Mouse (Mus musculus): ENCODE measurements around the gene Tmem8b.

Tmem8b gene

DNA sequence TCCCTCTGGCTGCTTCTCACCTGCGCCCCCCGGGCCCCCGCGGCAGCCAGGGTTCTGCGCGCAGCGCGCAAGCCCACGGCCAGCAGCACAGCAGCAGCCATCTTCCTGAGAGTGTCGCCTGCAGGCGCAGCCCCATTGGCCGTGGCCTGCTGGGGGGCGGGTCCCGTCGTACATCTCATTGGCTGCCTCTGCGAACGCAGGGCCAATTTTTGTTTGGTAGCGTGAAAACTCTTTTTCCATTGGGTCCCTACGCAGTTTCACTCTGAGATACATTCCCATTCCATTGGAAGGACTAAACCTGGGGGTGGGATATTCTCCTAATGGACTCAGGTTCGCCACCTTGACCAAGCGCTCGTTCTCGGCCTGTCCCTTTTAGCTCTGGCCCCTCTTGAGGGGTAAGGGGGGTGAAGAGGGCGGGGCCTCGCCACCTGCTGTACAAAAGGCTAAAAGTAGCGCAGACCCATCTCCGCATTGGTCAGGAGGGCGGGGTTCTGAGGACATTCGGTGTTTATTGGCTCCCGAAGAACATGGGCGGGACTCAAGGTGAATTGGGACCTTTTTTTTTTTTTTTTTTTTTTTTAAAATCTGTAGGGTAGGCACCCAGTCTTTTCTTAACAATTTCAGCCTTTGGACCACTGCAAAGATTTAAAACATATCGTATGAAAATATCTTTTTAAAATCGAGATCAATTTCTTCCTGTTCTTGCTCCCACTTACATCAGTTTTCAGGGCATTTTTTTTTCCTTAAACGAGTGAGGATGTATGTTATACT is 12.2 kb upstream of the Tmem8b start, which contains the start of gene Hint2:
Hint2 (minus strand) TSS at position 128 of the 771 bp plus-strand sequence.
- DNase-seq (ENCODE audit: low read depth, low spot score) = peak; percentile 92

DNA sequence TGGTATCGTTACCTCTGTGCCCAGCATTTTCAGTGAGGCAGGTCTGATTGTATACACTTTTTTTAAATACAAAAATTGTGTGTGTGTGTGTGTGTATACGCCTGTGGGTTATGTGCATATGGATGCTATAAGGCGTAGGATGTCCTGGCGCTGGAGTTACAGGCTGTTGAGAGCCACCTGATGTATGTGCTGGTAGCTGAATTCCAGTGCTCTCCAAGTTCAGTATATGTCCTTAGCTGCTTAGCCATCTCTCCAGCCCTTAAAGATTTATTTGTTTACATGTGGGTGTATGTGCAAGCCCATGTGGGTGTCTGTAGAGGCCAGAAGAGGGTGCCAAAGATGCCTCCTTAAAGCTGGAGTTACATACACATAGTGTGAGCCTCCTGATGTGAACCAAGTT is 11.6 kb upstream of the Tmem8b start:
- no peak for DNase-seq (ENCODE audit: low read depth, low spot score)

DNA sequence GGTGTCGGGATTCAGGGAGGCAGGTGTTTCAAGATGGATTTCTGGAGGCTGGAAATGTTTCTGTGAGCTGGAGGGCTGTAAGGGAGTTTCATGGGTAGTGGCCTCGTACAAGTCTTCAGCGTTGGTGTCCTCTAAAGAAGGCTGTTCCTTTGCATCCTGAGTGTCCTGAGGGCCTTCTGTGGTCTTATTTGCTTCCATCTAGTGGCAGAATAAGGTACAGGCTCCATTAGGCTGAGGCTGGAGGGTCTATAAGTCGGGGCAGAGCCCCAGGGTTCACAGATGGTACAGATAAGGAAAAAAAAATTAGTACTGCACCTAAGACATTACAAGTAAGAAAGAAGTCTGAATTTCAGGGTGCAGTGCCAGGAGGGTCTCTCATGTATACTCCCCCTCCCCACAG is 2.4 kb upstream of the Tmem8b start:
- no peak for DNase-seq (ENCODE audit: low read depth, low spot score)

DNA sequence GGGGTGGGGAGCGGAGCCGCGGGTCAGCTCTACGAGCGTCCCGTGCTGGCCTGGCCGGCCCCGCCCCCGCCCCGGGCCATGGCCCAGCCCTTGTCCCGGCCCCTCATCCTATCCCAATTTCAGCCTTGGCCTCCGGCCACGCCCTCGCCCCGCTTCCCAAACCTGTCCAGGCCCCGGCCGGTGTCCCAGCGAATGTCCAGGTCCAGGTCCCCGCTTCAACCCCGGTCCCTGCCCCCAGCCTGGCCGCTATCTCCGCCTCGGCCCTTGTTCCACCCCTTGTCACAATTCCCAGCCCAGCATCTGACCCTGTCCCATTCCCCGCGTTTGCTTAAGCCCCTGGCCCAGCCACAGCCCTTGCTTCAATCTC is 640 bp downstream of the Tmem8b start:
- peak; percentile 38 for DNase-seq (ENCODE audit: low read depth, low spot score)

DNA sequence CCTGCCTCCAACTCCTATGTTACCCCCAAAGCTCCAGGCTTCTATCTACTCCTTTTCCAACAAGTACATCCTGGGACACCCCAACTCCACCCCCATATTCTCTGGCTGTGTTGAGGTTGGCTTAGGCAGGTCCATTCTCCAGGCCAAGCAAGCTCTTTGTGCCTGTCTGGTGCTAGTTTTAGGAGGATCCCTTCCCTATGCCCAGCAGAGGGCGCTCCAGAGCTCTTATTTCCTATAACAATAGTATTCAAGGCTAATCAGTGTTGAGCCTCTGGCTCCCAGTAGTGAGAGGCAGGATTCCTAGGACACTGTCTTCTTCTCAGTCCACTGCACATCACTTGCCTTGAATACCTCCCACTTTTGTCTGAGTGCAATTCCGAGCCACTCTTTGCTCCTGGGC is 3.3 kb downstream of the Tmem8b start:
- peak; percentile 81 for DNase-seq (ENCODE audit: low read depth, low spot score)

DNA sequence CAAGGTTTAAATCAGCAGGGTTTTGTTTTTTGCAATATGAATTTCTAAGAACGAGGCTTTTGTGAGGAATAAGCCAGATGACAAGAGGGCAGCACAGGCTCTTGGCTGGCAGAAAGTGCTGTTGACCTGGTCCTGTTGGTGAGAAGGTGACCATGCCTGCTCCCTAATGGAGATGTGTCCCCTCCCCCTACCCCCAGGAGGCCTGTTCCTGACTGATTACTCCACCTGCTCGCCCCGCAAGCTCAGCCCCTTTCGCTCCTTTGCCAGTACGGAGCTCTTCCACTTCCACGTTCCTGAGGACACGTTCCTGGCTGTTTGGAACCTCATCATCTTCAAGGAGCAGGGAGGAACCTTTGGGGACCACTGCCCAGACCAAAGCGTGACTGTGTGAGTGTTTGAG is 4.9 kb downstream of the Tmem8b start:
- DNase-seq (ENCODE audit: low read depth, low spot score) = no peak

DNA sequence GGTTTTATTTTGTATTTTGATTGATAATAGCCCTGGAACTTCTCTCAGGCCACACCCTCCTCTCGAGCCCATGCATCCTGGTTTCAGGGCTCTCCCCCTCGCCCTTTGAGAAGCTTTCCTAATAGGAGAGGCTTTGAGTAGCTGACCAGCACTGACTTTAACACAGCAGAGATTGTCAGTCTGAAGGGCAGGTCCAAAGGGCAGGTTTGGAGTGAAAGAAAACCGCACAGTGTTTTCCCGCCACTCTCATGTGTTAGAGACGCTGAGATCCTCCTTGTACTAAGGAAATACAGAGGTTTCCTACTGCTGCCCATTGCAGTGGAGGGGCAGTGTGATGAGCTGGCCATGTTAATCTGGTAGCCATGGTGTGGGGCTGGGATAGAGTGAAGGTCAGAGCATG is 6.2 kb downstream of the Tmem8b start:
- DNase-seq (ENCODE audit: low read depth, low spot score) = no peak

DNA sequence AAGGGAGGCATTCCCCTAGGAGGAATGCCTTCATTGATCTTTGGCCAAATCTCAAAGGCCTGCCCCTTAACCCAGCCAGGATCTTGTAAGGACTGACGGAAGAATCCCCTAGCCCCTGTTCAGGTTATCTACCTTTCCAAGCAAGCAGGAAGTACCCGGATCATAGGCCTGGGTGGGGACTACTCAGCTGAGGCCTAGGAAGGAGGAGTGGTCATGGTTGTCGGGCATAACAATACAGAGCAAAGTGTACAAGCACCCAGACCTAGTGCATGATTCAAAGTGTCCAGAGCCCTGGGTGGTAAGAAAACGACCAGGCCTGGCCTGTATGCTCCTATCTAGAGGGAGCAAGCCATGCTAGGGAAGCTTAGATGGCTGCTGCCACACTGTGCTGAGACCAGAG is 6.8 kb downstream of the Tmem8b start:
- DNase-seq (ENCODE audit: low read depth, low spot score) = no peak

DNA sequence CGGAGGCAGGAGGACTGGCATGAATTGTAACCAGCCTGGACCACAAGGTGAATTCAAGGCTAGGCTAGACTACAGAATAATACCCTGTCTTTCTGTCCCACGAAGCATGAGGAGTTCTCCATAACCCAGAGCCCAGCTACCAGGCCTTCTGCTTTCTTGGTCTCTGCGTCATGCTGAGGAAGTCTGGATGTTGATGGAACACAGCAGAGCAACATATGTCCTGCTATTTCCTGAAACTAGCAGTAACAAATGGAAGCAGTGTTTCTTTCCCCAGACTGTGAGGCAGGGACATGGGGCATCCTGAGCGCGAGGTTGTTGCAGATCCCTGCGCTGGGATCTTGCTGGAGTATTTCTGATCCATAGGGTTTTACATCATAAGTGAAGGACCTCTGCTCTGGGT is 9.8 kb downstream of the Tmem8b start:
- no peak for DNase-seq (ENCODE audit: low read depth, low spot score)

DNA sequence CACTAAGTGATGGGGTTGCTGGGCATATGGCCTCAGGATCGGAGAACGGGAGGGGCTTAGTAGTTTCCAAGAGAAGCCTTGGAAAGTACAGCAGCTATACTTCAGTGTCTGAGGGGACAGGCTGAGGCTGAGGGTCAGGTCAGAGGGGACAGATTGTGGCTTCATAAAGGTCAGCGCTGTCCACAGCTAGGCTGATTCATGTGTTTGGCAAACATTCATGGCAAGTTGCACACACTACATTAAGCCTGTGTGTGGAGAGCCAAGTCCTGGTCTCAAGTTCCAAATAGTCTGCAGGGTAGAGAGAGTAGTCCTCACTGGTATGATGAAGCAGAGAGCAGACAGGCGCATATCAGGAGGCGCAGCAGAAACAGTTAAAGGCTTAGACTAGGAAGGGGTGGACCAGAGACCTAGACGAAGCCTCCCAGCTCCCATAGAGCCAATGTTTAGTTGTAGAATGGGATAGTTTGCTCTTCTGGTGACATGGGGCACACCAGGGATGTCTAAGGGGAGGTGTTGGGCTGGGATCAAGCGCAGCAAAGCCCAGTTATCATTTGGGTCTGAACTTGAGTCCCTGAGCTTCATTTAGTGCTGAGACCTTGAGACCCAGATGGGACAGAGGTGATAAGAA is 10.8 kb downstream of the Tmem8b start:
- no peak for DNase-seq (ENCODE audit: low read depth, low spot score)

DNA sequence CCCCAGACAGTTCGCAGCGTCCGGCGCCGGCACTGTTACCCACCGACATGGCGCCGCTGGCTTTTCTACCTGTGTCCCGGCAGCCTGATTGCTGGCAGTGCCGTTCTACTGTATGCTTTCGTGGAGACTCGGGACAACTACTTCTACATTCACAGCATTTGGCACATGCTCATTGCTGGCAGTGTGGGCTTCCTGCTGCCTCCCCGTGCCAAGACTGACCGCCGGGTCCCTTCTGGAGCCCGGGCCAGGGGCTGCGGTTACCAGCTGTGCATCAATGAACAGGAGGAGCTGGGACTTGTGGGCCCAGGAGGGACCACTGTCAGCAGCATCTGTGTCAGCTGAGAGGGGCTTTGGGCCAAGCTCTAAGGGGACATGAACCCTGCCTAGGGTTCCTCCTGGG is 21.2 kb downstream of the Tmem8b start:
- DNase-seq (ENCODE audit: low read depth, low spot score) = no peak

DNA sequence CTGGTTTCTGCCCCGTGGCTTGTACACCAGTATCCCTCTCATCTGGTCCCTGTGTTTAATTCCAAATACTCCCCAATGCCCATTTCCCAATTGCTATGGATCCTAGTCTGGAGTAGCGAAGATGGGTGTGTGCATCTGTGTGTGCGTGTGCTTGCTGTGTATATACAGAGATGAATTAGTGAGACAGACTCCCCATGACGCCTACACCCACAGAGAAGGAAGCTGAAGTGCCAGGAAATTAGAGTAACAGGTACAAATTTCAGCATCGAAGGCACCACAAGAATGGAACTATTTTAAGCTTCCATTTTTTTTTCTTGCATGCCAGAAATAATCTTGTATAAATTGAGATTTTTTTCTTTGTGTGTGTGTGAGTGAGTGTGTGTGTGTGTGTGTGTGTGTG is 22.3 kb downstream of the Tmem8b start:
- no peak for DNase-seq (ENCODE audit: low read depth, low spot score)

DNA sequence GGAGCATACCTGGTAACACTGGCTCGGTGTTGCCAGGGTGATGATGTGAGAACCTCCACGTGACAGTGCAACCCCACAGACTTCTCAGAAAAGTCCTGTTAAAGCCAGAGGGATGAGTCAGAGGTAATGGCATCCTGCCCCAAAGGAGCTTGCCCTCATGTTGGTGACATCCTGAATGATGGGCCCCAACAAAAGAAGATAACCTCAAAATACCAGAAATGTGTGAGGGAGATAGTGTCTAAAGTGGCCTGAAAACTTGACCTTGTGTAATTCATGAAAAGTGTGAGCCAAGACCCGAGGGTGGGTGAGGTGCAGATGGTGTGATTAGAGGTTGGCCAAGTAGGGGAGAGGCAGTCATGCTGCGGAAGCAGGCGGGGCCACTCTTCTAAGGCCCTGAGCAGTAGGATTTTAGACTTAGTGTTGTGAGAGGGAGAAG is 25.1 kb downstream of the Tmem8b start:
- no peak for DNase-seq (ENCODE audit: low read depth, low spot score)

DNA sequence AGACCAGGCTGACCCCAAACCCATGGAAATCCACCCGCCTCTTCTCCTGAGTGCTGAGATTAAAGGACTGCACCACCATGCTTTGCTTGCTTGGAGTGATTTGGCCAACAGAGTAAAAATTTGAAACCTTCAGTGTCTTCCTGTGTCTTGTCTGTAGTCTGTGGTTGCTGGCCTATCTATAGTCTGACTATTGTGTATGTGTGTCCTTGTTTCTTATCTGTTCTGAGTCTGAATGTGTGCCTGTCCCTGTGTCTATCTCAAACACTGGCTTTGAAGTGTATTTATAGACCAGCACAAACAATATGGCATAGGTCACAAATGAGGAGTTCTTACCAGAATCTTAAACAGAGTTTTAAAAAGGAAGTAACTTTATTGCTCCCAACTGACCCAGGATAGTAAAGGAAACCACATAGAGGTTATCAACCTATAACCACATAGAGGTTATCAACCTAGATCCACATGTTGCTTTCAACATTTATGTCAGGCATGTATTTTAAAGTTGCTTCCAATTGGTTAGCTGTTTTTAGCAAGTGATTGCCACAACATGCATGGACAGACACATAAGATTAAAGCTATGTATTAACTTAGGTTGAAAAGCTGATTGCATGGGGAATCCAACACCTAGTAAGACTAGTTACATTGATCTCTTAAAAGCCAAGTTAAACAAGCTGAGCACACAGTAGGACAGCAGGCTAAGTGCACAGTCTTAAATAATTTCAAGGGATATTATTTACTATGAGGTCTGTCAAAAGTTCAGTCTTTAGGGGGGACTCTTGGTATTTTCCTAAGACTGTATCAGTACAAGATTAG is 25.9 kb downstream of the Tmem8b start:
- no peak for DNase-seq (ENCODE audit: low read depth, low spot score)

DNA sequence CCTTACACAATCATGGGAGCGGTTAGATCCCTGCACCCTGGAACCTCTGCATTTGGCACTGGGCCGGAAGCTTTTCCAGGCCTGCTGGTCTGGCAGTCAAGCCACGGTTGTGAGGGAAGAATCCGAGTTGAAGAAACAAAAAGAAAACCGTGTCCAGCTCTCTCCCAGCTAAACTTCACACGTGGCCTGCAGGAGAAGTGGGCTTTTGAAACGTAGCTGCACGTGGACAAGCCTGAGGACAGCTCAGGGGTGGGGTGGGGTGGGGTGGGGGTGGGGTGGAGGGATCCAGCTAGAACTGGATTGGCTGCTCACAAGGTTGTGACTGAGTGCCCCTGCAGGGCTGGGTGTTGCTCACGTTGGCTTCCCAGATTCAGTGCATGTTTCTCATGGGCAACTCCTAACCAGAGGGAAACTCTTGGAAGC is 26.5 kb downstream of the Tmem8b start:
- no peak for DNase-seq (ENCODE audit: low read depth, low spot score)

DNA sequence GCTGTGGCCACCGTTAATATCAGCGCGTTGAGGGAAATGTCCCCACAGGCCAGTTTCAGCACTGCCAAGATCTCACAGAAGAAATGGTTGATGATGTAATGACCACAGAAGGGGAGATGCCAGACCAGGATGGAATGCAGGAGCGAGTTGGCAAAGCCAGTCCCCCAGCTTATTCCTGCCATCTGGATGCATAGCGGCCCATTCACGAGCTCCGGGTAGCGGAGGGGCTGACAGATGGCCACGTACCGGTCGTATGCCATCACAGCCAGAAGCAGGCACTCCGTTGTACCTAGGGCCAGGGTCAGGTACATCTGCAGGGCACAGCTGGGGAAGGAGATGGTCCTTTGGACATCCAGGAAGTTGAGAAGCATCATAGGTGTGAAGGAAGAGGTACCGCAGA is 27.8 kb downstream of the Tmem8b start:
- no peak for DNase-seq (ENCODE audit: low read depth, low spot score)

DNA sequence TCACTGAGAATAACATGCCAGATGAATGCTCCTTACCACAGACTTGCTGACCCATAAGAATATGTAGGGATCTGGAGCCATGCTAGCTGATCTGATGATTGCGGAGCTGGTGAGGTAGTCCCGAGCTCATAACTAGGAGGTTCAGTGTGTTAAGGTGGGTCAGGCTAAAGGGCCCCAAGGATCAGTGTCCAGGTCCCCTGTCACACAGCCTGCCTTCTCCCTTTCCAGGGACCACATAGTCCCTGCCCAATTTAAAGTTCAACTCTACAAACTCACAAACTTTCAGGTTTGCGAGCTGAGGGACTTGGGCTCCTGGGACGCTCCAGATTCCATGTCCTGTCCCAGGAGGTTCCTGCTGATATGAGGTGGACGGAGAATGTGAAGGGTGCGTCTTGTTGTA is 31.9 kb downstream of the Tmem8b start, which contains the start of gene Olfr70:
Olfr70 (minus strand) TSS at position 101 of the 400 bp plus-strand sequence.
- DNase-seq (ENCODE audit: low read depth, low spot score) = no peak

DNA sequence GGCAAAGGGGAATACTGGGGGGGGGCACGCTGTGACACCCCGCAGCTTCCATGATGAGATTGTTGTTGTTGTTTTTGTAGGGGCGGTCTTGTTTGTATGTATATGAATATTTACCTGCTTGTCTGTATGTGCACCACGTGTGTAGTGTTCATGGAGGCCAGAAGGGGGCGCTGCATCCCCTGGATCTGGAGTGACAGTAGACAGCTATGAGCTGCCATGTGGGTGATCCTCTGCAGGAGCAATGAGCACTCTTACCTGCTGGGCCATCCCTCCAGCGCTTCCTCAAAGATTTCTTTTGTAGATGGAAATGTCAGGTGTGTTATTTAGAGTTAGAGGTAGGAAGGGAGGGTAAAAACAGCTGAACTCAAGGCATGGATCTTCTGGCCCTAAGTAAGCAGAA is 34.7 kb downstream of the Tmem8b start:
- no peak for DNase-seq (ENCODE audit: low read depth, low spot score)

DNA sequence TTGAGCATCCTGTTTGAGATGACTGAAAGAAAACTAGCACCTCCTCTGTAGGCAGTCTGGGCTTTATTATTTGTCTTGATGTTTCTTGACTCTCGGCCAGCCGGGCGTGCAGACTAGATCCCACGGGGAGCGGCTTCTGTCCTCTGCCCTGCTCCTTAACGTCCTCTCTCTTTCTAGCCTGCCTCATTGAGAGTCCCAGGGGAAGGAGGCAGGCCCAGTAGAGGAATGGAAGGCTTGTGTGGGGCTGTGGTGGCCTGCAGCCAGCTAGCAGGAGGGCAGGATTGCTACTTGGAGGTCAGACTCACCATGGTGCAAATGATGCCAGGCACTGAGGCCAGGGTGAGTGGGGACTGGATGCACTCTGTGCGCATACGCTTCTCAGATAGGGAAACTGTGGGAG is 35.1 kb downstream of the Tmem8b start:
- no peak for DNase-seq (ENCODE audit: low read depth, low spot score)

DNA sequence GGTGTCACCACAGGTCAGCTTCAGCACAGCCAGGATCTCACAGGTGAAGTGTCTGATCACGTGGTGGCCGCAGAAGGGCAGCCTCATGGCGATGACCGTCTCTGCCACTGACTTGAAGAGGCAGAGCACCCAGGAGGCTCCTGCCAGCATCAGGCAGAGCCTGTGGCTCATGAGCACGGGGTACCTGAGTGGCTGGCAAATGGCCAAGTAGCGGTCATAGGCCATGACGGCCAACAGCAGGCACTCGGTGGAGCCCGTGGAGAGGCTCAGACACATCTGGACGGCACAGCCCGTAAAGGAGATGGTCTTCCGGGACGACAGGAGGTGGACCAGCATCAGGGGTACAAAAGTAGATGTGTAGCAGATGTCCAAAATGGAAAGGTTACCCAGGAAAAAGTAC is 37.2 kb downstream of the Tmem8b start:
- no peak for DNase-seq (ENCODE audit: low read depth, low spot score)

DNA sequence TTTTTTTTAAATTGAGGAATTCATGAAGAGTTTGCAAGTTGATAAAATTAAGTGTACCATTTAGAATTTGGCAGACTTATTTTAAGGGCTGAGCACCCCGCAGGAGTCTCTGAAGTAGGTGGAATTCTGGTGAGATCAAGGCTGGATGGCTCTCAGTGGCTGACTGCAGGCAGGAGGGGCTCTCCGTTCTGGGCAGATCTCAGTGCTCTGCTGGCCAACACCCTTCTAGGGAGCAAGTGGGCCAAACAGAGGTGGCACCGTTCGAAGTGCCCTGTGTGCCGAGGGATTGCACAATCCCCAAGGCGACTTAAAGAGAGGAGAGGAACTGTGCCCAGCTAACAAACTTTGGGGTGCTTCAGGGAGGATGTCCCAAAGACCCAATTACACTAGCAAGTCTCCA is 41.1 kb downstream of the Tmem8b start, which contains the start of gene Olfr71:
Olfr71 (minus strand) TSS at position 387 of the 400 bp plus-strand sequence.
- no peak for DNase-seq (ENCODE audit: low read depth, low spot score)

DNA sequence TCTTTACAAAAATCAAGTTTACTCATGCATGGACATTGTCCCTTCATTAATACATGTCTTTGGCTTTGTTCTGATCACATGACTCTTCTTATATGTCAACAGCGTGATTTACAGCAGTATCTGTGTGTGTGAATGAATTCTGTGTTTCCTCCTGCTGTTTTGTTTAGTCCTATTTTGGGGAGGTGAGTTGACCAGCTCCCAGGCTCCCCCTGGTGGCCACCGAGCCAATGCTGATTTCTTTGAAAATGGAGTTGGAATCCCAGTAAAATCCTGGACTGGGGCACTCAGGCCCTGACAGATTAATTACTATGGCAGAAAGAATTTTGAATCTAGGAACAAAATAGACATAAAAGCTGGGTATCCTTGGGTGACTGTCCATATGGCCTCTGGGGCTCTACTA is 43.0 kb downstream of the Tmem8b start:
- DNase-seq (ENCODE audit: low read depth, low spot score) = peak; percentile 59
